8 mouse cellular contexts compared by ENCODE assay signal in the genomic region with DNA sequence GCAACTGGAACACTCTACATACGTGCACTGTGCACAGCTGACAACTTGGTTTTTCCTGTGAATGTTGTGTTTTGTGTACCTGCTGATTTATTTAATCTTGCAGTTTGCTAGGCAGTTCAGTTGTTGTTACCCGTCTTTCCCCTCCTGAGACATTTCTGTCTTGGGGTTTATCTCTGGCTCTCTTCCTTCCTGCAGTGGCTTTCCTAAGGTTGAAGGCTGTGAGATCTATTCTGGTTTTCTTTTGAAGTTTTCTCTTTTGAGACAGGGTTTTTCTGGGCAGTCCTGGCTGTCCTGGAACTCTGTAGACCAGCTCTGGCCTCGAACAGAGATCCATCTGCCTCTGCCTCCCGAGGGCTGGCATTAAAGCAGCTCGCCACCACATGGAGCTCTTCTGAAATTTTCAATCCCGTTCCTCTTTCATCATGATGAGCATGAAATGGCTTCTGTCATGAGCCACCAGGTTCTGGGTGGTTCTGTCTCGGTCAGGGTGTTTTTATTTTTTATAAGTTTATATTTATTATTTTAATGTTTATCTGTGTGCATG. TPM values are rescaled to one million over a fixed set of nuclear protein-coding genes. Genes with fewer than 3 reads are reported as not detected.
DNase-seq lines count a peak whose midpoint lies in the region; ATAC-seq and TF ChIP-seq lines count a peak whose summit lies in the region.

No protein-coding gene starts in this region.

- no peak for TF ChIP-seq EP300 in heart, adult 2 months (IDR thresholded peaks at IDR 0.05; ENCODE audit: insufficient read depth, low read depth, low read length)

- H3K79me2 ChIP-seq in heart, adult 2 months (replicated peaks; ENCODE audit: control insufficient read depth, insufficient read depth, low read length), result peaks cover 5% of the 10 kb centered on the region; the same call in 1 of the 2 replicates

- no peaks in the 10 kb centered on the region for H3K27me3 ChIP-seq in heart, adult 2 months (ENCODE audit: control insufficient read depth, insufficient read depth, low read length)
- H3K27me3 ChIP-seq in spleen, adult 2 months (ENCODE audit: control insufficient read depth, insufficient read depth, low read length), result no peaks in the 10 kb centered on the region
- H3K27me3 ChIP-seq in liver, embryonic 13.5 days, result no peaks in the 10 kb centered on the region

- peak overlapping the region; percentile 18; the same call in 1 of the 2 replicates for H3K4me3 ChIP-seq in heart, adult 2 months
- no peak overlapping the region for H3K4me3 ChIP-seq in spleen, adult 2 months (ENCODE audit: extremely low read depth, insufficient read depth, insufficient read length)
- no peak overlapping the region; the same call in 1 of the 2 replicates for H3K4me3 ChIP-seq in liver, embryonic 13.5 days (replicated peaks)

- TF ChIP-seq CTCF in heart, adult 2 months (IDR thresholded peaks at IDR 0.05), result no peak
- no peak for TF ChIP-seq CTCF in spleen, adult 2 months (IDR thresholded peaks at IDR 0.05; ENCODE audit: extremely low read depth, insufficient read depth, insufficient read length, insufficient replicate concordance)

- no peak for DNase-seq in heart, adult 2 months
- DNase-seq in heart, adult 11 months, result no peak
- DNase-seq in spleen, adult 2 months (ENCODE audit: low read depth in 1 of 2, low spot score in 2 of 2), result no peak
- DNase-seq in spleen, postnatal 14 days (ENCODE audit: low spot score in 2 of 2), result no peak
- DNase-seq in liver, embryonic 13.5 days, result no peak
- no peak for DNase-seq in right cerebral cortex, postnatal 25 days
- no peak for DNase-seq in spleen, postnatal 4 days (ENCODE audit: low spot score in 2 of 2)

- peak overlapping the region; percentile 93 for H3K4me2 ChIP-seq in liver, embryonic 13.5 days

- peak overlapping the region; percentile 35 for H3K9ac ChIP-seq in heart, adult 2 months (ENCODE audit: low read depth, low read length)
- peak overlapping the region; percentile 98 for H3K9ac ChIP-seq in liver, embryonic 13.5 days

- no peak for ATAC-seq in liver, embryonic 13.5 days (ENCODE audit: low read depth)
- no peak for ATAC-seq in activated CD4-positive, CD25-positive, alpha-beta regulatory T cell, adult 4 months

- WGBS in heart, adult 2 months, result 19% methylated on average over 7 of the region's 7 CpGs
- 22% methylated on average over 7 of the region's 7 CpGs for WGBS in spleen, adult 2 months
- WGBS in liver, embryonic 13.5 days (ENCODE audit: insufficient replicate concordance), result 29% methylated on average over 7 of the region's 7 CpGs

- peak overlapping the region; percentile 94 for H3K27ac ChIP-seq in heart, adult 2 months
- H3K27ac ChIP-seq in spleen, adult 2 months (ENCODE audit: insufficient read depth, low read length), result peak overlapping the region; percentile 53
- peak overlapping the region; percentile 95 for H3K27ac ChIP-seq in liver, embryonic 13.5 days

- peaks cover 6% of the 10 kb centered on the region for H3K36me3 ChIP-seq in heart, adult 2 months (ENCODE audit: control insufficient read depth, insufficient read depth, low read length)
- H3K36me3 ChIP-seq in spleen, adult 2 months (ENCODE audit: control insufficient read depth, insufficient read depth, low read length), result no peaks in the 10 kb centered on the region
- H3K36me3 ChIP-seq in liver, embryonic 13.5 days, result 0 out of 2 replicates have a peak, but pooled peaks cover 8% of the 10 kb centered on the region

- no peaks in the 10 kb centered on the region for H3K9me3 ChIP-seq in liver, embryonic 13.5 days (replicated peaks)

- intact Hi-C loops in heart, adult 2 months (cut with DNase I), result loop anchor here (2.0 kb wide), 1 partner anchor 14 kb away; no protein-coding TSS in a partner anchor

- TF ChIP-seq POLR2A in heart, adult 2 months (IDR thresholded peaks at IDR 0.05; ENCODE audit: insufficient read depth, low read depth, low read length), result no peak
- TF ChIP-seq POLR2A in spleen, adult 2 months (IDR thresholded peaks at IDR 0.05; ENCODE audit: low read depth, low read length), result no peak

- peaks cover 42% of the 10 kb centered on the region for H3K4me1 ChIP-seq in heart, adult 2 months (ENCODE audit: control insufficient read depth, insufficient read depth, low read length)
- H3K4me1 ChIP-seq in spleen, adult 2 months (ENCODE audit: control insufficient read depth, insufficient read depth, insufficient read length), result peaks cover 41% of the 10 kb centered on the region; the same call in 1 of the 2 replicates
- H3K4me1 ChIP-seq in liver, embryonic 13.5 days (replicated peaks), result peaks cover 89% of the 10 kb centered on the region

RNA-seq across cellular contexts. Expression of a gene that starts 4.2 kb away (rescaled TPM):
- total RNA-seq in heart, adult 2 months (2021), result 10 to 100 TPM; 78.3 to 82.6 TPM
- 39.3 and 46.9 TPM in 2 replicates for polyA plus RNA-seq in heart, adult 2 months (2012; rRNA removed)
- polyA plus RNA-seq in spleen, adult 2 months (2012; rRNA removed), result 35.1 and 46.5 TPM in 2 replicates
- 6.8 and 7.7 TPM in 2 replicates for polyA plus RNA-seq in liver, embryonic 13.5 days (2015; fragmentation: Nextera tagmentation; extraction: Ambion mirVana)
- polyA plus RNA-seq in activated CD4-positive, CD25-positive, alpha-beta regulatory T cell, adult 4 months (2017; shearing (Covaris generic)), result 10 to 100 TPM; 32.0 to 32.6 TPM

RNA-seq across cellular contexts. Expression of a gene that starts 59.7 kb away (rescaled TPM):
- total RNA-seq in heart, adult 2 months (2021), result 10 to 100 TPM; 33.6 to 33.8 TPM
- 56.3 and 62.1 TPM in 2 replicates for polyA plus RNA-seq in heart, adult 2 months (2012; rRNA removed)
- 2.6 and 4.6 TPM in 2 replicates for polyA plus RNA-seq in spleen, adult 2 months (2012; rRNA removed)
- 2.0 and 2.2 TPM in 2 replicates for polyA plus RNA-seq in liver, embryonic 13.5 days (2015; fragmentation: Nextera tagmentation; extraction: Ambion mirVana)
- not detected for polyA plus RNA-seq in activated CD4-positive, CD25-positive, alpha-beta regulatory T cell, adult 4 months (2017; shearing (Covaris generic))

Comparison
In these comparisons a context has a peak if more than half of its experiments do, and no peak if none do; other contexts are left out.
1. RNA of a gene that starts 59.7 kb away (polyA plus RNA-seq): 56.3 to 62.1 TPM in heart, adult 2 months; 2.6 to 4.6 TPM in spleen, adult 2 months, 2.0 to 2.2 TPM in liver, embryonic 13.5 days and not detected in activated CD4-positive, CD25-positive, alpha-beta regulatory T cell, adult 4 months; every median in the first group is over 10 times any median in the second.
2. Peak in every context shown above with its lines, with median percentiles within 50 percentile points of each other: H3K27ac ChIP-seq.